Mouse (Mus musculus) liver, embryonic 14.5 days (tissue): ENCODE results near the gene Zmiz1. TPM values are rescaled to one million over a fixed set of nuclear protein-coding genes. Genes with fewer than 3 reads are reported as not detected.

Experiments used
- ATAC-seq: fragments of 200-750 bp; cut with Nextera tagmentation; 2 replicates; pipeline ENCODE4 v1.8.0; 2017; ENCODE audit warnings: moderate number of reproducible peaks, mild to moderate bottlenecking, moderate library complexity; ENCODE audit not compliant: insufficient read depth
- DNase-seq, 3 experiments: peaks; one replicate each; pipeline ENCODE4 v3.0.0-alpha.2; 2012 to 2013; ENCODE audit warnings: low read depth in 3 of 3, low spot score in 3 of 3
- H3K27ac ChIP-seq: fragments of 300-500 bp; sonication (generic); 2 replicates; pipeline ENCODE4 v1.5.1; 2014; ENCODE audit warnings: moderate library complexity, mild to moderate bottlenecking, control low read depth, inconsistent platforms
- H3K27me3 ChIP-seq: fragments of 300-500 bp; sonication (generic); 2 replicates; pipeline ENCODE4 v1.6.1; 2014; ENCODE audit warnings: mild to moderate bottlenecking, low read length, moderate library complexity; ENCODE audit not compliant: control insufficient read depth, insufficient read depth
- H3K36me3 ChIP-seq: fragments of 300-500 bp; sonication (generic); replicated peaks from 2 replicates; pipeline ENCODE4 v1.6.1; 2014; ENCODE audit warnings: low read depth; ENCODE audit not compliant: control insufficient read depth, insufficient read depth
- H3K4me1 ChIP-seq, 2 experiments: fragments of 200-500 bp in 1 of 2; fragments of 300-500 bp in 1 of 2; sonication (generic) in 1 of 2; replicated peaks; 2 replicates each; pipeline ENCODE4 v1.6.1; 2012 to 2014; ENCODE audit warnings: antibody characterized with exemption in 1 of 2, inconsistent platforms in 1 of 2, low read length in 1 of 2; ENCODE audit not compliant: control insufficient read depth in 2 of 2, insufficient read depth in 2 of 2
- H3K4me2 ChIP-seq: fragments of 300-500 bp; sonication (generic); 2 replicates; pipeline ENCODE4 v1.6.1; 2014; ENCODE audit warnings: low read depth, mild to moderate bottlenecking, control low read depth, moderate library complexity
- H3K4me3 ChIP-seq, 2 experiments: fragments of 200-500 bp in 1 of 2; fragments of 300-500 bp in 1 of 2; sonication (generic) in 1 of 2; 2 replicates each; pipeline ENCODE4 v1.5.1; 2012 to 2014; ENCODE audit warnings: low read depth in 2 of 2, low read length in 2 of 2, mild to moderate bottlenecking in 2 of 2, control low read depth in 1 of 2, inconsistent platforms in 1 of 2, moderate library complexity in 1 of 2; ENCODE audit not compliant: insufficient read depth in 1 of 2
- H3K9ac ChIP-seq: fragments of 300-500 bp; sonication (generic); replicated peaks from 2 replicates; pipeline ENCODE4 v1.6.1; 2014; ENCODE audit warnings: mild to moderate bottlenecking, control low read depth, moderate library complexity
- H3K9me3 ChIP-seq: fragments of 300-500 bp; sonication (generic); 2 replicates; pipeline ENCODE4 v1.6.1; 2016; ENCODE audit warnings: low read length, mixed read lengths; ENCODE audit not compliant: control insufficient read depth
- CTCF ChIP-seq: IDR thresholded peaks from 2 replicates; pipeline ENCODE4 v1.5.1; 2016; ENCODE audit warnings: antibody characterized with exemption, low read depth, control low read depth
- EP300 ChIP-seq: IDR thresholded peaks from 2 replicates; pipeline ENCODE4 v1.6.1; 2016; ENCODE audit warnings: antibody characterized with exemption, low read depth
- WGBS: fragments of 180-500 bp; shearing (Covaris S2); extraction: QIAGEN DNeasy Blood & Tissue Kit; methylation state at CpG from one replicate; pipeline ENCODE4 v1.1.7; 2014; ENCODE audit not compliant: insufficient replicate concordance; 5-methylcytosine and 5-hydroxymethylcytosine counted together
- polyA plus RNA-seq, 2 experiments: library from polyadenylated mRNA; depleted of rRNA in 1 of 2; stranded (reverse) in 1 of 2; unstranded in 1 of 2; fragments of >200 nt; fragmentation: Nextera tagmentation in 1 of 2; extraction: Ambion mirVana in 1 of 2; gene quantifications; 2 replicates each; pipeline versions ENCODE4 v1.2.1 to v1.2.3; 2012 to 2014

Gene Zmiz1
- polyA plus RNA-seq, 2 experiments, result 3.4 to 4.0 TPM

DNA sequence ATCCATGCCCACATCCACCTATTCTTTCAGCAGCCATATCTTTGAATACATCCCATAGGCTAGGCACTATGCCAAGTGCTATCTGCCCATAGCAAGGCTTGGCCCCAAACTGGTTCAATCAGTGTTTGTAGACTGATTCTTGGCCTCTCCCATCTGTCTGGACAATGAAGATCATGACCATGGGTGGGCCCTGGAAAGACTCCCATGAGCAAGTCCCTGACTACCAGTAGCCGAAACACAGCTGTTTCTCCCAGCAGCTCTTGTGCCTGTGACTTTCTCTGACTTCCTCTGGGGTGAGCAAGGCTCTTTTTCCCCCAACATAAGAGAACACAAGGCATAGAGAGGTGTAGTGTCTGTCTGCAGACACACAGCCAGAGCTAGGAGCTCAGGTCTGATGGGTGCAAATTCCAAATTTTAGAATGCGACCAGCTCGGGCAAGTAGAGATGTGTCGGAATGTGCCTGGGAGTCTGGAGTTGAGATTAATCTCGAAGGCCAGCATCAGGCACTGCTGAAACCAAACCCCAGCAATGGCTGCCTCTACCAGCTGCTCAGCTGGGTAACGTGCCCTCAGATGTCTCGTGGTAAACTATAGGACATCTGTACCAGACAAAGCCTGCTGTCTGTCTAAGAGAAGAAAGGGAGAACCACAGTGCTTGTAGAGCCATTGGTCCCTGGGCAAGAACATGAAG, 38.8 kb upstream of the Zmiz1 start:
- DNase-seq, result no peak
- WGBS, result 71% methylated on average over 7 of the region's 7 CpGs
- Histone ChIP-seq H3K9me3 (no peaks in the 10 kb centered on the region), H3K4me1 (peaks cover 11 to 29% of the 10 kb centered on the region in 2 experiments), H3K4me2 (no peak overlapping the region), H3K9ac (no peak overlapping the region), H3K4me3 (no peak overlapping the region), H3K27me3 (no peaks in the 10 kb centered on the region; the same call in 1 of the 2 replicates), H3K36me3 (no peaks in the 10 kb centered on the region), H3K27ac (no peak overlapping the region)
- TF ChIP-seq CTCF, result no peak
- TF ChIP-seq EP300, result no peak
- no peak for ATAC-seq

DNA sequence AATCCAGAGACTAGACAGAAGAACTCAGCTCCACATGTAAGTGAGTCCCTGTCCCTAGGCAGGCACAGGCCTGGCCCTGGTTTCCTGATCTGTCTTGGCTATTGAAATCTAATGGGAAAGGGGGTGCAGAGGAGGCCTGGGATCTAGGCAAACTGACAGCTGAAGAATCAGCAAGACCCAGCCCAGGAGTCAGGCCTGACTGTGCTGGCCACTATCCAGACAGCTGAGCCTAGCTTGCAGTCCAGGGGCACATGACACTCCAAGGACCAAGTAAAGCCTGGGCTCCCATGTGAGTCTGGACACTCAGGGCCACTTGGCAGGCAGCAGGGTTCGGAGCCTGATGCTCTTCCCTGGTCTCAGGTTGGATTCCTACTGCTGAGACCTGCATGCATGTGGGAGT, 38.0 kb upstream of the Zmiz1 start:
- Histone ChIP-seq H3K4me2 (no peak overlapping the region), H3K27me3 (no peaks in the 10 kb centered on the region; the same call in 1 of the 2 replicates), H3K27ac (no peak overlapping the region), H3K4me1 (peaks cover 11 to 29% of the 10 kb centered on the region in 2 experiments), H3K36me3 (no peaks in the 10 kb centered on the region), H3K9me3 (no peaks in the 10 kb centered on the region), H3K4me3 (no peak overlapping the region), H3K9ac (no peak overlapping the region)
- 82% methylated on average over 1 of the region's 1 CpGs for WGBS
- TF ChIP-seq CTCF (no peak), EP300 (no peak)
- DNase-seq (no peak), ATAC-seq (no peak)

DNA sequence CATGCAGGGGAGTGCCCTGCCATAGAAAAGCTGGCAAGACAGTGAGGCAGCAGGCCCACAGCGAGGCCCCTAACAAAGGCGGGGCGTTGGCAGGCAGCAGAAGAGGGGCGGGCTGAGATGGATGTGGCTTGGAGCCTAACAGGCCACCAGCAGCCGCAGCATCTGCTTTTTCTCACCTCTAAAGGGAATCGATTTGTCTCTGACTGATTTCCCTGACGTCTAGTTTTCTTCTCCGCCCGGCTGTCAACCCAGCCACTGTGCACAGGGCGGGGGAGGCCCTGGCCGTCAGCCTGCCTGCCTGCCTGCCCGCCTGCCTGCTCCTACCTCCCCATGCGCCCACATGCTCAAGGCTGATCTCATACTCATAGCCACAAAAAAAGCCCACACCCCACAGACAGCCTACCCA, 37.4 kb upstream of the Zmiz1 start:
- H3K36me3 ChIP-seq, result no peaks in the 10 kb centered on the region
- H3K4me1 ChIP-seq, result peaks cover 11 to 29% of the 10 kb centered on the region in 2 experiments
- no peak overlapping the region for H3K4me3 ChIP-seq
- ATAC-seq (no peak), DNase-seq (no peak)
- H3K27ac ChIP-seq, result no peak overlapping the region
- no peaks in the 10 kb centered on the region for H3K9me3 ChIP-seq
- H3K4me2 ChIP-seq, result no peak overlapping the region
- no peaks in the 10 kb centered on the region; the same call in 1 of the 2 replicates for H3K27me3 ChIP-seq
- 37% methylated on average over 13 of the region's 13 CpGs for WGBS
- H3K9ac ChIP-seq, result no peak overlapping the region
- TF ChIP-seq CTCF, result no peak
- TF ChIP-seq EP300, result no peak

- no peak for ATAC-seq
- Histone ChIP-seq H3K27me3 (no peaks in the 10 kb centered on the region; the same call in 1 of the 2 replicates), H3K27ac (no peak overlapping the region), H3K4me3 (no peak overlapping the region), H3K4me1 (peaks cover 11 to 29% of the 10 kb centered on the region in 2 experiments), H3K9me3 (no peaks in the 10 kb centered on the region), H3K4me2 (no peak overlapping the region), H3K9ac (no peak overlapping the region), H3K36me3 (no peaks in the 10 kb centered on the region)
- no peak for DNase-seq
- no peak for TF ChIP-seq CTCF
- no peak for TF ChIP-seq EP300
- 85% methylated on average over 1 of the region's 1 CpGs for WGBS
These were observed 36.0 kb upstream of the Zmiz1 start for GRCm38 (mm10) chr14:25422946-25423345.

- ATAC-seq (peak; percentile 72), DNase-seq (no peak)
- H3K4me3 ChIP-seq, result no peak overlapping the region
- no peaks in the 10 kb centered on the region for H3K9me3 ChIP-seq
- H3K27me3 ChIP-seq, result no peaks in the 10 kb centered on the region; the same call in 1 of the 2 replicates
- TF ChIP-seq EP300 (peak; percentile 52), CTCF (no peak)
- H3K4me1 ChIP-seq, result peaks cover 11 to 29% of the 10 kb centered on the region in 2 experiments
- no peaks in the 10 kb centered on the region for H3K36me3 ChIP-seq
- H3K9ac ChIP-seq, result no peak overlapping the region; the same call in 1 of the 2 replicates
- H3K4me2 ChIP-seq, result peak overlapping the region; percentile 29; the same call in 1 of the 2 replicates
- WGBS, result 15% methylated on average over 7 of the region's 7 CpGs
- H3K27ac ChIP-seq, result no peak overlapping the region
These were observed 35.1 kb upstream of the Zmiz1 start for GRCm38 (mm10) chr14:25423721-25424443.
